Mouse (Mus musculus): Measurements from ENCODE around the gene Cd28. TPM values are rescaled to one million over a fixed set of nuclear protein-coding genes. Genes with fewer than 3 reads are reported as not detected.
"Not testable (repeated sequence)": the region's sequence is repeated elsewhere in the genome, so short reads cannot be mapped to it uniquely, and the experiment has no call there.

Gene Cd28
- polyA plus RNA-seq, 1 experiment: 0.58 TPM

- no peak for DNase-seq (ENCODE audit: low read depth, low spot score)
- 82% methylated on average over 2 of the region's 2 CpGs for WGBS
Measured at GRCm38 (mm10) chr1:60779176-60779575, 62.6 kb downstream of the Cd28 start.

GRCm38 (mm10) chr1:60781666-60782065, 65.1 kb downstream of the Cd28 start:
- WGBS: 84% methylated on average over 4 of the region's 4 CpGs
- DNase-seq (ENCODE audit: low read depth, low spot score): no peak

- no peak for DNase-seq (ENCODE audit: low read depth, low spot score)
Measured at GRCm38 (mm10) chr1:60793717-60794116, 77.1 kb downstream of the Cd28 start.

GRCm38 (mm10) chr1:60795677-60796205, 79.1 kb downstream of the Cd28 start:
- 72% methylated on average over 3 of the region's 3 CpGs for WGBS
- no peak for DNase-seq (ENCODE audit: low read depth, low spot score)

- 67% methylated on average over 1 of the region's 1 CpGs for WGBS
- DNase-seq (ENCODE audit: low read depth, low spot score): no peak
Measured at GRCm38 (mm10) chr1:60799795-60800345, 83.3 kb downstream of the Cd28 start.

GRCm38 (mm10) chr1:60801210-60801671, 84.6 kb downstream of the Cd28 start:
- 85% methylated on average over 4 of the region's 4 CpGs for WGBS
- DNase-seq (ENCODE audit: low read depth, low spot score): no peak

GRCm38 (mm10) chr1:60803128-60803824, 86.7 kb downstream of the Cd28 start:
- WGBS: 88% methylated on average over 4 of the region's 4 CpGs
- DNase-seq (ENCODE audit: low read depth, low spot score): no peak

GRCm38 (mm10) chr1:60803825-60804696, 87.5 kb downstream of the Cd28 start:
- WGBS: 60% methylated on average over 6 of the region's 6 CpGs
- no peak for DNase-seq (ENCODE audit: low read depth, low spot score)

GRCm38 (mm10) chr1:60805178-60805577, 88.6 kb downstream of the Cd28 start:
- 98% methylated on average over 1 of the region's 1 CpGs for WGBS
- DNase-seq (ENCODE audit: low read depth, low spot score): no peak

GRCm38 (mm10) chr1:60807748-60808147, 91.1 kb downstream of the Cd28 start:
- 98% methylated on average over 1 of the region's 1 CpGs for WGBS
- DNase-seq (ENCODE audit: low read depth, low spot score): no peak

- WGBS: 91% methylated on average over 2 of the region's 2 CpGs
- DNase-seq (ENCODE audit: low read depth, low spot score): no peak
Measured at GRCm38 (mm10) chr1:60808466-60808865, 91.9 kb downstream of the Cd28 start.

GRCm38 (mm10) chr1:60809166-60809565, 92.6 kb downstream of the Cd28 start:
- no peak for DNase-seq (ENCODE audit: low read depth, low spot score)
- WGBS: 70% methylated on average over 12 of the region's 12 CpGs

- DNase-seq (ENCODE audit: low read depth, low spot score): no peak
Measured at GRCm38 (mm10) chr1:60810821-60811220, 94.2 kb downstream of the Cd28 start.

- WGBS: 51% methylated on average over 1 of the region's 1 CpGs
- DNase-seq (ENCODE audit: low read depth, low spot score): no peak
Measured at GRCm38 (mm10) chr1:60811998-60812397, 95.4 kb downstream of the Cd28 start.

- DNase-seq (ENCODE audit: low read depth, low spot score): no peak
- WGBS: 90% methylated on average over 2 of the region's 2 CpGs
Measured at GRCm38 (mm10) chr1:60813411-60813810, 96.8 kb downstream of the Cd28 start.

- no peak for DNase-seq (ENCODE audit: low read depth, low spot score)
- 92% methylated on average over 6 of the region's 6 CpGs for WGBS
Measured at GRCm38 (mm10) chr1:60815912-60816311, 99.3 kb downstream of the Cd28 start.

GRCm38 (mm10) chr1:60818491-60818890, 101.9 kb downstream of the Cd28 start:
- WGBS: 47% methylated on average over 4 of the region's 4 CpGs
- not testable (repeated sequence) for DNase-seq (ENCODE audit: low read depth, low spot score)

GRCm38 (mm10) chr1:60819993-60820392, 103.4 kb downstream of the Cd28 start:
- WGBS: 94% methylated on average over 2 of the region's 2 CpGs
- no peak for DNase-seq (ENCODE audit: low read depth, low spot score)

- no peak for DNase-seq (ENCODE audit: low read depth, low spot score)
- 84% methylated on average over 2 of the region's 2 CpGs for WGBS
Measured at GRCm38 (mm10) chr1:60820981-60821380, 104.4 kb downstream of the Cd28 start.

- 48% methylated on average over 3 of the region's 3 CpGs for WGBS
- DNase-seq (ENCODE audit: low read depth, low spot score): no peak
Measured at GRCm38 (mm10) chr1:60821590-60821989, 105.0 kb downstream of the Cd28 start.

Data from large intestine, adult 2 months (tissue).